Mouse (Mus musculus): ENCODE data around the gene Kif6.

Kif6 gene

DNA sequence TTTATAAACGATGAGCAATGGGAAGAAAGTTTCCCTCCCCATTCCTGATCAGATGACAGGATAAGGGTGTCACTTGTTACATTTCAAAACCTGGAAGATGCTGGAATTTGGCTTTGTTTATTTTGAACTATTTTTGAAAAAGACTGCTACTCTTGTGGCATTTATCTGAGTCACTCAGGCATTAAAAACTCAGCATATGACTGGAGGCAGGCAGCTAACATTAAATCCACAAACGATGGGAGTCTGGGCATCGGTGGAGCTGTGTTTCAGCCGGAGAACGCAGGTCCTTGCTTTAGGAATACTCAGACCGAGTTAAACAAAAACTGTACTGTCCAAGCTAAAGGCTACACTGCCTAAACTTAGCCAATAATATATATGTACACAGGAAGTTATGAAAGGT, 46.7 kb downstream of the Kif6 start:
- DNase-seq (ENCODE audit: low spot score in 2 of 2), result no peak

DNA sequence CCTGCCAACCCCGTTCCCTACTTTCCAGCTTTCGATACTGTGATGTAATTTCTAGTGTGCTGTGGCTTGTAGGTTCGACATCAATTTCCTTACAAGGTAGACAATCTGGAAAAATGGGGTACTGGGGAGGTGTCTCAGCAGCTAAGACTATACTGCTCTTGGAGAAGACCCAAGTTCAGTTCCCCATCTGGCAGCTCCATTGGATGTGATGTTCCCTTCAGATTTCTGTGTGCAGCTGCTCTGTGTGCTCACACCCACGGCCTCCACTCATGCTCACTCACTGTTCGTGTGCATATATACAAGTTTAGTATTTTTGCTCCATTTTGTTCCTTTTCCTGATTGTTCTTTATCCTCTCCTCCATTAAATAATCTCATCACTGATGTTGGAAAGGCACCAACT, 51.8 kb downstream of the Kif6 start:
- DNase-seq (ENCODE audit: low spot score in 2 of 2), result peak; percentile 41 to 70

DNA sequence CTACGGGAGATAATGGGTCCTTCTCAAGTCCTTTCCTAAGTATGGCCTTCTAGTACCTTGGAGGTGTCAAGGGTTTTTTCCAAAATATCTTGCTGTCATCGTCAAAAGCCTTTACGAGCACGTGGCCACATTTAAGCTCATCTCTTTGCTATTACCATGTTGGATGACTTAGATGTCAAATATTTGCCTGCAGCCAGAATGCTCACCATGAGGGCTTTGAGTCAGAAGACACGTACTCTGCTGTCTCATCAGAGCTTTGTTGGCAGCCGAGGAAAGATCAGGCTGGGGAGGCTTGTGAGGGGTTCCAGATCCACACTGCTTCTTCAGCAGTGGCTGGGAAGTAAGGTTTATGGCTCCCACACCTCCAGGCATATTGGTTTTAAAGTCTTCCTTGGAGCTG, 53.4 kb downstream of the Kif6 start:
- no peak for DNase-seq (ENCODE audit: low spot score in 2 of 2)

- DNase-seq (ENCODE audit: low spot score in 2 of 2), result no peak
Observed at GRCm38 (mm10) chr17:49671921-49672339, 57.0 kb downstream of the Kif6 start.

DNA sequence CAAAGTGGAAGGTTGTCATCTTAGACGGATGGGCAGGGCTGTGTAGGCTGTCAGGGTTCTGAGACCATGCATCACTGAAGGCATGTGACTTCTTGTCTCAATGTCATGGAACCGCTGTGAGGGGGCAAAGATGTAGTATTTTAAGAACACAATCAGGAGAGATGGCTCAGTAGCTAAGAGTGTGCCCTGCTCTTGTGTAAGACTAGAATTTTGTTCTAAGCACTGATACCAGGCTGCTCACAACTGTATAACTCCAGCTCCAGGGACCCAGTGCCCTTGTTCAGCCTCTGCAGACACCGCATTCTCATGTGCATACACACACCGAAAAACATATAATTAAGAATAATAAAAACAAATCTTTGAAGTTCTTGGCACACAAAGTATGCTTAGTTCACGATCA, 57.5 kb downstream of the Kif6 start:
- no peak for DNase-seq (ENCODE audit: low spot score in 2 of 2)

DNA sequence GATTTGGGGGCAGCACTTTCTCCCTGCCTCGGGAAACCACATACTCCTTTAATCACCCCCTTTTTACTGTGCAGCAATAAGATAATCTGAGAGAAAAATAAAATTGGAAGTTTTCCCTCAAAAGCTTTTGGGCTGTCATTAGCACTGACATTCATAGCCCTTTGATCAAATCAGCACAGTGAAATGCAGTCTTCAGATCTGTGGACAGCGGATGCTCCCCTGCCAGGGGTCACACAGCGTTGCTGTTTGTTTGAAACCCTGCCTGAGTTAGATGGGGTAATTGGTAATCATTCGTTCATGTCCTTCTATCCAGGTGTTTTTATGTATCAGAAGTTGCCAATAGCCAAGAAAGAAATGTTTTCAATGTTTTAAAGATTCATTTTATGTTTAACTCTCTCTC, 60.7 kb downstream of the Kif6 start:
- DNase-seq (ENCODE audit: low spot score in 2 of 2), result no peak

GRCm38 (mm10) chr17:49681410-49681809, 66.5 kb downstream of the Kif6 start:
- DNase-seq (ENCODE audit: low spot score in 2 of 2), result no peak

DNA sequence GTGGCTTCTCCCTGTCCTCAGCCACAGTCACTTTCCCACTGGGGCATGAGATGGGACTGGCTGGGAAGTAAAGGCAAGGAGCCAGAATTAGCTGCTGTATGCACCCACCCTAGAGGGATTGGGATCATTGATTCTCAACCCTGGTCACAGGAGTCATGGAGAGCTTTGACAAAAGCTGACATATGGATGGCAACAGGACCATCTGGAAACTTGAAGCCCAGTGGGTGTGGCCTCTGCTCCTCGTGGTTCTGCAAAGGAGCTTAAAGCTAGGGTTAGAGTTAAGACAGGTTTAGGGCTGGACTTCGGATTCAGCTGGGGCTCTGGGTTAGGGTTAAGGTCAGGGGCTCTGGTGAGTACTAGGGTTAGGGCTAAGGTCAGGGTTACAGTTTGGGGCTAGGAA, 69.2 kb downstream of the Kif6 start:
- no peak for DNase-seq (ENCODE audit: low spot score in 2 of 2)

GRCm38 (mm10) chr17:49690607-49691454, 75.9 kb downstream of the Kif6 start:
- DNase-seq (ENCODE audit: low spot score in 2 of 2), result no peak

DNA sequence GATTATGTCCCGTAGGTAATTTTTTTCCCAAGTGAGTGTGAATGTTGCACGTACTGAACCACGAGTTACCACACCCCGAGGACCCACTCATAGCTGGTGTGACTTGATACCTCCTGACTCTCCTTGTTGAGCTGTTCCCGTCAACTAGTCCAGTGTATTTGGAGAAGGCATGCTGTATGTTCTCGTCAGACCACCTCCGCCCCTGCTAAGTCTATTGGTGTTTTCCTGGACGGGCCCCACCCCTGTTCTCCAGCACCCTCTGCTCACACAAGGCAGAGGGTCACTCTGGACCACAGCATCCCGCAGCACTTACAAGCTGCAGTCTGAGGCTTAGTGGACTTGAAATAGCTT, 76.5 kb downstream of the Kif6 start:
- no peak for DNase-seq (ENCODE audit: low spot score in 2 of 2)

- DNase-seq (ENCODE audit: low spot score in 2 of 2), result no peak
Observed at GRCm38 (mm10) chr17:49693206-49693605, 78.3 kb downstream of the Kif6 start.

DNA sequence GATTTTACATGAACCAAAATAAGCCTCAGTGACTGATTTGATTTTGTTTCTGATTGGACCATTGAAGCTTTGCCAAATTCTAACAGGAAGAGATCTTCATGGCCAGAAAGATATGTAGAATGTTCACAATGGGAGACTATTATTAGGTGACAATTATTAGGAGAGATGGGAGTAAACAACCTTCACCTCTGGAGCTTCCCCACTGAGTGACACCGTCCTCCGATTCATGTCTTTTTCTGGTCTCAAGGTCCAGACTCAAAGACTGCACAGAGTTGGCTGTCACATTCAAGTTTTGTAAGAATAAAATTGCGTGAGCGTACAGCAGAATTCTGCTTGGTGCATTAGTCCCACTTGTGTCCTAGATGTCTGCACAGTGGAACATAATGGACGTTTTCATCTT, 82.3 kb downstream of the Kif6 start:
- no peak for DNase-seq (ENCODE audit: low spot score in 2 of 2)

GRCm38 (mm10) chr17:49703492-49704249, 88.7 kb downstream of the Kif6 start:
- peak; percentile 19 to 32 for DNase-seq (ENCODE audit: low spot score in 2 of 2)

GRCm38 (mm10) chr17:49709192-49709591, 94.3 kb downstream of the Kif6 start:
- DNase-seq (ENCODE audit: low spot score in 2 of 2), result no peak

GRCm38 (mm10) chr17:49710101-49710630, 95.2 kb downstream of the Kif6 start:
- peak; percentile 26 to 39 for DNase-seq (ENCODE audit: low spot score in 2 of 2)

DNA sequence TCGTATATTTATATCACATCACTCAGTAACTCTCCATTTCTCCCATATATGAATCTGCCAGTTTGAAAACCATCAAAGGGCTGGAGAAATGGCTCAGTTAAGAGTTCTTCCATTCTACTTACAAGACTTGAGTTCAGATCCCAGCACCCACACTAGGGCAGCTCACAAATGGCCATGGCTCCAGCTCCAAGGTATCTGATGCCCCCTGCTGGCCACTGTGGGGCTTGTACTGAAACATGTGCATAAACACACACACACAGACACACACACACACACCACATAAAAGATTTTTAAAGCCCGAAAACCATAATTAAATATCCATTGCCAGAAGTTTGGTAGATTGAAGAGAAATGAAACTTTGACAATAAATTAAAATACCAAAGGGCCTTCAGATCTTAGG, 111.3 kb downstream of the Kif6 start:
- DNase-seq (ENCODE audit: low spot score in 2 of 2), result no peak

GRCm38 (mm10) chr17:49726976-49727375, 112.0 kb downstream of the Kif6 start:
- DNase-seq (ENCODE audit: low spot score in 2 of 2), result no peak

- DNase-seq (ENCODE audit: low spot score in 2 of 2), result no peak
Observed at GRCm38 (mm10) chr17:49727428-49728045, 112.6 kb downstream of the Kif6 start.

GRCm38 (mm10) chr17:49729856-49730255, 114.9 kb downstream of the Kif6 start:
- DNase-seq (ENCODE audit: low spot score in 2 of 2), result no peak

DNA sequence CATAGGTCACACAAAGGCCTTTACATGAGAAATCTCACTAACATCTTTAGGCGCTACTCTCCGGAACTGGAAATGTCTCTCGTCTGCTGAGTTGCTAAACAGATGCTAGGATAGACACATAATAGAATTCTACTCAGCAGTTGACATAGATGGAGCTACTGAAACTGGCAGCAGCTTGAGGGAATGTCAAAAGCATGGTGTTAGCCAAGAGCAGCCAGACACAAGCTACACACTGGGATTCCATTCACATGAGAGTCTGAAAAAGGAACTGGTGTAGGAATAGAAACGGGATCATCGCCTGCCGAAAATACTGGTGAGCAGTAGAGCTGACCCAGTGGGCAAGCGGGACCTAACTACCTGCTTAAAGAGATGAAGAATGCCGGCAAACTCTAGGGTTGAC, 117.8 kb downstream of the Kif6 start:
- no peak for DNase-seq (ENCODE audit: low spot score in 2 of 2)

DNA sequence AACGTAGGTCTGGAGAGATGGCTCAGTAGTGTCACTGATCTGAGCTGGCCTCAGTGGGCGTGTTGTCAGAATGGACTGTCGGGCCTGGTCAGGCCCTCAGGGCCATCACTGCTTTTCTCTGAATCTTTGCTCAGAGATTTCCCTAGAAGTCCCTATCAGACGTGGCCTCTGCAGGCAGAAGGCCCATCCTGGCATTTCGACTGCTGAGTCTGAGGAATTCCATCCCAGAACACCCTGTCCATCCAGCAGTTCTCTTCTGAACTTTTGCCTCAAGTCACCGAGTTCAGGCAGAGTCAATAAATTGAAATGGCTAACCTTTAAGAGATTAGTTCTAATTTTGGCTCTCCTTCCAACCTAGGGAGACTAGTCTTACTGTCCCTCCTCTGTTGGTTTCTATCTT, 119.1 kb downstream of the Kif6 start:
- no peak for DNase-seq (ENCODE audit: low spot score in 2 of 2)

GRCm38 (mm10) chr17:49734776-49735175, 119.8 kb downstream of the Kif6 start:
- DNase-seq (ENCODE audit: low spot score in 2 of 2), result no peak

Data from right cerebral cortex, postnatal 36 days (tissue).